Mouse (Mus musculus): ENCODE measurements around the gene Crybb2.
"Not testable (repeated sequence)": the region's sequence is repeated elsewhere in the genome, so short reads cannot be mapped to it uniquely, and the experiment has no call there.

Crybb2 gene

DNA sequence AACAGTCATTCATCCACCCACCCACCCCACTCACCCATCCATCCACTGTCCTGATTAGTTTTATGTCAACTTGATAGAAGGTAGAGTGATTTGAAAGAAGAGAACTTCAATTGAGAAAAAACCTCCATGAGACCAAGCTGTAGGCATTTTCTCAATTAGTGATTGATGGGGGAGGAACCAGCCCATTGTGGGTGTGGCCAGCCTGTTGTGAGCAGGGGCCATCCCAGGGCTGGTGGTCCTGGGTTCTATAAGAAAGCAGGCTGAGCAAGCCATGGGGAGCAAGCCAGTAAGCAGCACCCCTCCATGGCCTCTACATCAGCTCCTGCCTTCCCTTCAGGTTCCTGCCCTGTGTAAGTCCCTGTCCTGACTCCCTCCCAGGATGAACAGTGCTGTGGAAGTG, at the start of gene Crybb2:
Crybb2 (minus strand) TSS at position 101 of the 400 bp plus-strand sequence.
- no peak for DNase-seq (ENCODE audit: low read depth)

GRCm38 (mm10) chr5:113119291-113119690, 49.4 kb upstream of the Crybb2 start:
- no peak for DNase-seq (ENCODE audit: low read depth)

- peak; percentile 71 for DNase-seq (ENCODE audit: low read depth)
Observed at GRCm38 (mm10) chr5:113118695-113119094, 48.8 kb upstream of the Crybb2 start.

DNA sequence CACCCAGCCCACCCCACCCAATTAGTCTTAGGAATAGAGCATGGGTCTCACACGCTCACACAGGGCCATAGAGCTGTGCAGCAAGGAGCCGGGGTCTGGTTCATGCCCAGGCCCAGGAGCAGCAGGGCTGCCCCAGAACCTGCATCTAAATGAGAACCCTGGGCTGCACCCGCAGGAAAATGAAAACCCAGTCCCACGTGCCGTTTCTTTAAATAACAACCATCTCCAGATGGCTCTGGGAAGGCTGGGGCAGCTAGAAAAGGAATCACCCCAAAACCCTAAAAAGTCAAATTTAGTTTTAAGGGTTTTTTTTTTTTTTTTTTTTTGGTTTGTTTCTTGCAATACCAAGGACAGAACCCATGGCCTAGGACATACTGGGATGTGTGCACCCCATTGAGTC, 47.4 kb upstream of the Crybb2 start:
- no peak for DNase-seq (ENCODE audit: low read depth)

- DNase-seq (ENCODE audit: low read depth): no peak
Observed at GRCm38 (mm10) chr5:113115896-113116295, 46.0 kb upstream of the Crybb2 start.

DNA sequence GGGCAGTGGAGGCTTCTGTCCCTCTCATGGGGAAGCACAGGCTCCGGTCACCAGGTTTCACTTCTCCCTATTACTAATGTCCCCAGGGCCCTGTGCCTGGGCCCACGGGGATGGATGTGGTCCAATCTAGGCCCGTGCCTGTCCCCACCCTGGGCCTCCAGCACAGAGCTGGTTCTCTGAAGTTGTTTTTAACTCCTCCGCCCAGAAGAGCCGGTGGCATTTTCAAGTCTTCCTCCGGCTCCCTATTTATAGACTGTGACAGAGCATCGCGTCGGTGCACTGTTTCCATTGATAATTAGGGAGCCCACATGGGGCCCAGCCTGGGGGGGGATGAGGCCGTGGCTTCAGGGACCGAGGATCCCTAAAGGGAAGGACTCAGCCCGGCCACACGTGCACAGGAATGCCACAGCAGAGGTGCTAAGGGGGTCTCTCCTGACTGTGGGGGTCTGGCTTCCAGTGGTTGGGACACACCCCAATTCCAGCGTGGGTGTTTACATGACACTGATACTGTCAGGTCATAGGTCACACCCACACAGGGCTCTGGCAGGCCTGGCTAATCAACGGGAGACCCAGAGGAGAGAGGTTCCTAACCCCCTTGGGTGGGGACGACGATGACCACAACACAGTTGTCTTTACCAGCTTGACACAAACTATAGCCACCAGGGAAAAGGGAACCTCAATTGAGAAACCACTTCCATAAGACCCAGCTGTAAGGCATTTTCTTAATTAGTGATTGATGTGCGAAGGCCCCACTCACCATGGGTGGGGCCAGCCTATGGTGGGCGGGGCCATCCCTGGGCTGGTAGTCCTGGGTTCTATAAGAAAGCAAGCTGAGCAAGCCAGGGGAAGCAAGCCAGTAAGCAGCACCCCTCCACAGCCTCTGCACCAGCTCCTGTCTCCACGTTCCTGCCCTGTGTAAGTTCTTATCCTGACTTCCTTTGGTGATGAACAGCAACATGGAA, 44.6 kb upstream of the Crybb2 start:
- no peak for DNase-seq (ENCODE audit: low read depth)

DNA sequence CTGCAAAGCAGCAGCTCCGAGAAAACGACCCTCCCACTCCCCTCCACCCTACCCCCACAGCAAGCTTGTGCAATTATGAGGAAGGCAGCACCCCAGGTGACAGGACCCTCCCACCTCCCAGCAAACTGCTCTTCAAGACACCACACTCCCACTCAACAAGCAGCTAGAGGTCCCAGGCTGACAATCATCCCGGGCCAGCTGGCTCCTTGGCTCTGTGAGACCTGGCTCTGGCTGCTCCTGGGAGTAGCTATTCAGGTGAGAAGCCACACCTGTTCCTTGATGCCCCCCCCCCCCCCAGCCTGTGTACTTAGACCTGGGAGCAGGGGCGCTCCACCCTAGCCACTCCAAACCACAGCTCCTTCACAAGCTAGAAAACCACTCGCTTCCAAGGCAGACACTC, 43.2 kb upstream of the Crybb2 start:
- DNase-seq (ENCODE audit: low read depth): no peak

GRCm38 (mm10) chr5:113111336-113111735, 41.4 kb upstream of the Crybb2 start:
- no peak for DNase-seq (ENCODE audit: low read depth)

- DNase-seq (ENCODE audit: low read depth): no peak
Observed at GRCm38 (mm10) chr5:113110929-113111328, 41.0 kb upstream of the Crybb2 start.

DNA sequence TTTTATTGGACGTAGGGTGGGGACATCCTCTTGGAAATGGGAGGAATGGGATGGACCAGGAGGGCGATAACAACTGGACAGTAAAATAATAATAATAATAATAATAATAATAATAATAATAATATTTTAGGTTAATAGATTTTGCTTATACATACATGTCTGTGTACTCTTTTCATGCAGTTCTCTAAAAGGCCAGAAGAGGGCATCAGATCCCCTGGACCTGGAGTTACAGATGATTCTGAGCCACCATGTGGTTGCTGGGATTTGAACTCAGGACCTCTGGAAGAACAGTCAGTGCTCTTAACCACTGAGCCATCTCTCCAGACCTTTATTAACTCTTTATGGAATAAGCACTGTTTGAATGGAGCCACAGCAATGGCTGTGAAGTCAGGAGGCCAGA, 39.7 kb upstream of the Crybb2 start:
- not testable (repeated sequence) for DNase-seq (ENCODE audit: low read depth)

DNA sequence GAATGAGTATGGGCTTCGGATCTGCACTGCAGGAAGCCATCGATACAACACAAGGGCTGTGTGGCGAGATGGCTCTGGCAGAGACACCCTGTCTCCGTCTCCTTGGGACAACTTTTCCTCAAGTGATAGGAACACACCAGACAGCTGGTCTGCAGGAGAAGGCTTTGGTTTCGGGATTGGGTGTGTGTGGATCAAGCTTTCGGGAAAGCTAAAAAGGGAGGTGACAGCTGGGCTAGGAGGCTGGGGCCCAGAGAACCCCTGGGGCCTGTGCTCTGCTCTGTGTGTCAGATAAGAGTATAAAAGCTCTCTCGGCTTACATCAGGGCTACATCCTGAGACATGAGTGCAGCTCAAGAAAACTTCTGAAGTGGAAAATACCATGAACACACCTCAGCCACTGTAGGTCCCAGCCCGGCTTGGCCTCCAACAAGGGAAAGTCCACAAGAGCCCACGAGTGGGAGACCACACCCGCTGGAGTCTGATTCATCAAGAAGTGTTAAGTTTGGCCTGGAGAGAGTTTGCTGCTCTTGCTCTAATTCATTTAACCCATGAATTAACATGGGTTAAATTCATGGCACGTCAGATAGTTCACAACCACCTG, 38.3 kb upstream of the Crybb2 start:
- DNase-seq (ENCODE audit: low read depth): no peak

- no peak for DNase-seq (ENCODE audit: low read depth)
Observed at GRCm38 (mm10) chr5:113107709-113108108, 37.8 kb upstream of the Crybb2 start.

- DNase-seq (ENCODE audit: low read depth): no peak
Observed at GRCm38 (mm10) chr5:113106594-113106993, 36.7 kb upstream of the Crybb2 start.

DNA sequence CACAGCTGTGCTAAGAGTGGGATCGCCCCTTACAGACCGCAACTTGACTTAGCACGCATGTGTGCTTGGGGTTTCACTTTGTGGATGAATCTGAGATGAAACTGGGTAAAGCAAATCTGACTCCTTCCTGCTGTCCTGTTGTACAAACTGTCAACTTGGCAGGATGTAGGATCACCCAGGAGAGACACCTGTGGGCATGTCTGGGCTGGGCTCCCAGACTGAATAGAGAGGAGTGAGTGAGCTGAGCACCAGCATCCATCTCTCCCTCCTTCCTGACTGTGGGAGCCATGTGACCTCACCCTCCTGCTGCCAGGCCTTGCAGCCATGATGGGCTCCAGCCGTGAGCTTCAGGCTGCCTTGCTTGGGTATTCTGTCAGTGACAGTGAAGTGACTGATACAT, 35.6 kb upstream of the Crybb2 start:
- no peak for DNase-seq (ENCODE audit: low read depth)

DNA sequence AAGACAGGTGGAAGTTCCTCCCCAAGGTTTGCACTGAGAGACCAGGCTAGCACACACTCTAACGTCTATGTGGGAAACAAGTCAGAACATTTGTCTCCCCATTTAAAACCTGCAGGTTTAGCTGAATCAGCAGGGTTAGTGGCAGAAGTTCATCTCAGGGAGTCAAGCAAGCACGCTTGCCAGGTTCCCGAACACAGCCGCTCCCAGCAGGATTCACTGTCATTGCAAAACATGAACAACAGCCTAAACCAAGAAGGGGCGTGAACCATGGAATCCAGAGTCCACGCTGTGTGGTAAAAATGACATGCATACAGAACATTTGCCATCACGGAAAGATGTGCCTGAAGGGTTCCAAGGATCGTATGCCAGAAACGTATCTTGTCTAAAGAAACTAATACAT, 35.1 kb upstream of the Crybb2 start:
- DNase-seq (ENCODE audit: low read depth): no peak

DNA sequence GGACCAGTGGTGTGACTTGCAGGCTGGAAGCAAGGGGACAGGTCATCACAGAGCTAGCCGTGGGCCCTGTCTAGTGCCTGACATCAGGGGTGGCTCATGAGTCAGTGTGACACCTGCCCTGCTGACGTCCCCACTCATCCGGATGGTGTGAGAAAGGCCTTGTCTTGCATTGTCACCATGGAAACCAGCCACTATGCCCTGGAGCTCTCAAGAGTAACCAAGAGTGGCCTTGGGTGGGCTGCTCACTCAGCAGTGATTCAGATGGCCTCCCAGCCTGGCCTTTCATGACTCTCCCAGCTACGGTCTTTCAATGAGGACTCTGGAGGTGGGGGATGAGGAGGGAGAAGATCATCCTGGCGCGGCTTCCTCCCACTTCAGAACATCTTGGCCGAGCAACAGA, 32.5 kb upstream of the Crybb2 start:
- DNase-seq (ENCODE audit: low read depth): no peak

DNA sequence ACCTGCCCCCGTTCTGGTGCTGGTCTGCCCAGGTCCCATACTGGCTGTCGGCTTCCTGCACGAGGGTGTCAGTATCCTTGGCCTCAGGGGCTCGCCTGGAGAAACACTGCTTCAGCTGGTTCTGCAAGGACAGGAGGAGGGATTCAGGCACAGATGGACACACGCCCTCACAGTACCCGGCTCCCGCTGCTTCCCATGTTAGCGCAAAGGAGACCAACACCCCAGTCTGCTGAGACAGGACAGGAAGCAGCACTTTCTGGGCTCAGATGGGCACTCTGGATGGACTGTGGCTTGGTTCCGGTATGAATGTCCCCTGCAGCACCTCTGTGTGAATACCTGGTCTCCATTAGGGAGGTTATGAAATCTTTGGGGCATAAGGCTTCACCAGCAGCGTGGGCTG, 31.5 kb upstream of the Crybb2 start:
- no peak for DNase-seq (ENCODE audit: low read depth)

GRCm38 (mm10) chr5:113100422-113100821, 30.5 kb upstream of the Crybb2 start:
- no peak for DNase-seq (ENCODE audit: low read depth)

DNA sequence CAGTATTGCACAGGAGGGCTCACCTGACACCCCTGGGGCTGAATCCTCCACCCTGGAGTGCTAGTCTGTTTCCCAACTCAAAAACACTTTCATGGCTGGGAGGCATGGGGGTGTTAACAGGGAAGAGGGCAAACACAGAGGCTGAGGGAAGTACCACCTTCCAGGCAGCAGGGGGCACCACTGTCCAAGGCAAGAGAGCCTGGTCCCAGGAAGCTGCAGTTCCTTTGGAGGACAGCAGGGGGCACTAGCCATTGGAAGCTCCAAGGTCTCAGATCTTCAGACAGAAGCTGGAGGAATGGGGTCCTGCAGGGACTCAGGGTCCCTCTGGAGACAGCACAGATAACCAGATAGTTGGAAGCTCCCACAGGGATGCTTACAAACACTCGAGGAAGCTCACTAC, 29.6 kb upstream of the Crybb2 start:
- DNase-seq (ENCODE audit: low read depth): peak; percentile 70

DNA sequence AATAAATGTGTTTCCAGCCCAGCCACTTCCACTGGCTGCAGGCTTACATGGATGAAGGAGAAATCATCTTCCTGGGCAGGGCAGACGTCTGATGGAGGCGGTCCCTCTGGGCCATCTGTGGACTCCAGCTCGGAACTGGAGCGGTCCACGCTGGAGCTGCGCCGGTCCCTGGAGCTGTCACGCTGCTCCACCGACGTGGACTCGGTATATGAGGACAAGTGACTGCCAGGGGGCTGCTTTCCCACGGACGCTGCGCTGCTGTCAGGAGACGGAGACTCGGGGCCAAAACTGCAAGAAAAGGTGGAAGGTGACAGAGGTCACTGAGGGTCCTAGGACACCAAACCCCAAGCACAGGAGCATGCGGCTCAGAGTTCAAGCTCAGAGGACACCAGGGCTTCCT, 27.6 kb upstream of the Crybb2 start:
- DNase-seq (ENCODE audit: low read depth): no peak

DNA sequence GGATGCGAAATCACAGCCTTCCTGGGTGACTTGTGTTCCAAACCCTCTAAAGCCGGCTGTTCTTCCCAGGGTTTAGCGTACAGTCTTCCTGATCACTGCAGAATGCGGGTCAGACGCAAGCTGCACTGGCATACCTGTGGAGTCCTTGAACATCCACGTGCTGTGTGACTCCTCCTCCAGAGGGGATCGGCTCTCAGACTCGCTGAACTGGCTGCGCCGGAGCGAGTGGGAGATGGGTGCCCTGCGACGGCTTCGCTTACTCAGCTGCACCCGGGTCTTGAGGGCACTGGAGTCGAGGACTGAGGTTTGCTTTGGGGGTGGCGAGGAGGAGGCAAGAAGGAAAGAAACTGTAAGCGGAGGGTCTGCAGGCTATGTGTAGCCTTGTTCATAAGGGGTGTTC, 25.5 kb upstream of the Crybb2 start:
- DNase-seq (ENCODE audit: low read depth): no peak

GRCm38 (mm10) chr5:113092406-113092805, 22.5 kb upstream of the Crybb2 start:
- DNase-seq (ENCODE audit: low read depth): no peak

DNA sequence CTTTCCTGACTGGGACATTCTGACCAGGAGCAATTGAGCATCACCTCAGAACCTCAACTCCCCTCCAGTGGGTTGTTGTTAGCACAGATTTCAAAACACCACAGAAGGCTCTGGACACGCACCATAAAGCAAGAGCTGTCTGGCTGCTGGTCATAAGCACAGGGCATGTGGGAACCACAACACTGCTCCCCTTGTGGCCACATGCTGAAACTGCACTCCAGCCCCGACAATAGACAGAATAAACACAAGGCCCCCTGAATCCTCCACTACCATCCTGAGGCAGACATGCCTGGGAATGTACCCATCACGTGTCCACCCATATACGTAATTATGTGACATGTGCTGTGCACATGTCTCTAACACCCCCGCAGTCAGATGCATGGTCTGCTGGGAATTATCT, 21.2 kb upstream of the Crybb2 start:
- DNase-seq (ENCODE audit: low read depth): no peak

DNA sequence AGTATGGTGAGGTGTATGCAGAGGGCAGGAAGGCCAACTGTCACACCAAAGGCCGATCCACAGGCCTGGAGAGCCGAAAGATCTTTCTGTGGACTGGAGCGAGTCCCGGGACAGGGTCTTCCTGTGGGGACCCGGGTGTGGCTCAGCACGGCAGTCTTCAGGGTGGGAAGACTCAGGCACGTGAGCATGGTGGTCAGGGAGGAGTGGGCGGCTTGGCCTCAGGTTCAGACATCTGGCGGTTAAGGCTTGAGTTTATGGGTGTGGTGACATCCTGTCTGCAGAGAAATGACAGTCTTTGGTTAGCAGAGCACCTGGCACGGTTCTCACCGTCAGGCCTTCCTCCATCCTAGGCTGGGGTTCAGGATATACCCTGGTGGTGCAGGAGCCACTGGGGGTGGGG, 20.8 kb upstream of the Crybb2 start:
- no peak for DNase-seq (ENCODE audit: low read depth)

All from c-Kit-positive CD71-positive TER-119-negative erythroid progenitor cells, embryonic 14.5 days (primary cell).